In the genomic region with DNA sequence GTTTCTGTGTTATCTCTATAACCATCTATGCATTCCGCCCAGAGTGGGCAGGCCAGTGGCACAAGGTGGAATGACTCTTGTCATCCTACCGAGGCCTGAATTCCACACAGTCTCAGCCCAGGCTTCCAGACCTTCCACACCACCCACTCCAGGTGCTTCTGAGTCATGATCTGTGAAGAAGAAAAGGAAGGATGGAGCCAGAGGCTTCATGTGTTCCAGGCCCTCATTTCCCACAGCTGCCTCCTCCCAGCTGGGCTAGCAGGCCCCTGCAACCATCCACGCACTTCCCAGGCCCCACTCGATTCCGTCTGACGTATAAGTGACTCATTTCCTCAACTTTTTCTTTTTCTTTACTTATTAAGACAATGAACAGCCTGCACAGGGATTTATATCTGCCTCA, we compare ENCODE assay signal across 15 mouse cellular contexts.
"Had no signal": no experiment of that assay in that cellular context is flagged by ENCODE, and none has a peak within 500 bp of the region (broad histone marks: within the 10 kb centered on the region; RNA-seq: fewer than 3 reads in every experiment).

No protein-coding gene starts in this region.

- H3K4me3 ChIP-seq: limb, embryonic 12.5 days; liver, embryonic 13.5 days; lung, embryonic 15.5 days; megakaryocyte, embryonic 14.5 days had no signal

- H3K27ac ChIP-seq: limb, embryonic 12.5 days; liver, embryonic 13.5 days; lung, embryonic 15.5 days; macrophage had no signal

- H3K4me1 ChIP-seq: limb, embryonic 12.5 days; liver, embryonic 13.5 days; lung, embryonic 15.5 days; megakaryocyte, embryonic 14.5 days had no signal

- DNase-seq: kidney, adult 11 months; kidney, postnatal 10 days; kidney, postnatal 4 days; liver; liver, embryonic 13.5 days; liver, postnatal 0 days; lung, postnatal 14 days; right cerebral cortex, postnatal 4 days; spleen, adult 18-20 months; thymus, adult 2 months; thymus, postnatal 36 days had no signal
